Mouse (Mus musculus) spleen, embryonic (tissue): ENCODE results near the gene Sh3rf3.

Source experiments
- CTCF ChIA-PET: fragments of 350-600 bp; sonication (Branson Sonifier 250); formaldehyde crosslinking; loops from one replicate; lab custom pipeline; 2022; lab: Charles Lee

Sh3rf3 gene

GRCm38 (mm10) chr10:59166104-59166944, 353.2 kb downstream of the Sh3rf3 start:
- CTCF ChIA-PET: no interaction called here

GRCm38 (mm10) chr10:59171042-59171441, 357.9 kb downstream of the Sh3rf3 start:
- CTCF ChIA-PET: no interaction called here

- CTCF ChIA-PET: no interaction called here
Observed at GRCm38 (mm10) chr10:59172539-59172938, 359.4 kb downstream of the Sh3rf3 start.

GRCm38 (mm10) chr10:59179620-59180019, 366.5 kb downstream of the Sh3rf3 start:
- CTCF ChIA-PET: no interaction called here

- CTCF ChIA-PET: no interaction called here
Observed at GRCm38 (mm10) chr10:59182306-59182705, 369.1 kb downstream of the Sh3rf3 start.
